Mouse (Mus musculus) central nervous system, embryonic 14 days (tissue): ENCODE results near the gene Wnt2b. TPM values are rescaled to one million over a fixed set of nuclear protein-coding genes. Genes with fewer than 3 reads are reported as not detected.

Experiments used
- polyA plus RNA-seq: library from polyadenylated mRNA; depleted of rRNA; stranded (reverse); fragments of >200 nt; gene quantifications from 2 replicates; pipeline ENCODE4 v1.2.3, GENCODE M21; 2012; rRNA removed

Gene Wnt2b
- 2.0 and 2.2 TPM in 2 replicates for polyA plus RNA-seq

DNA sequence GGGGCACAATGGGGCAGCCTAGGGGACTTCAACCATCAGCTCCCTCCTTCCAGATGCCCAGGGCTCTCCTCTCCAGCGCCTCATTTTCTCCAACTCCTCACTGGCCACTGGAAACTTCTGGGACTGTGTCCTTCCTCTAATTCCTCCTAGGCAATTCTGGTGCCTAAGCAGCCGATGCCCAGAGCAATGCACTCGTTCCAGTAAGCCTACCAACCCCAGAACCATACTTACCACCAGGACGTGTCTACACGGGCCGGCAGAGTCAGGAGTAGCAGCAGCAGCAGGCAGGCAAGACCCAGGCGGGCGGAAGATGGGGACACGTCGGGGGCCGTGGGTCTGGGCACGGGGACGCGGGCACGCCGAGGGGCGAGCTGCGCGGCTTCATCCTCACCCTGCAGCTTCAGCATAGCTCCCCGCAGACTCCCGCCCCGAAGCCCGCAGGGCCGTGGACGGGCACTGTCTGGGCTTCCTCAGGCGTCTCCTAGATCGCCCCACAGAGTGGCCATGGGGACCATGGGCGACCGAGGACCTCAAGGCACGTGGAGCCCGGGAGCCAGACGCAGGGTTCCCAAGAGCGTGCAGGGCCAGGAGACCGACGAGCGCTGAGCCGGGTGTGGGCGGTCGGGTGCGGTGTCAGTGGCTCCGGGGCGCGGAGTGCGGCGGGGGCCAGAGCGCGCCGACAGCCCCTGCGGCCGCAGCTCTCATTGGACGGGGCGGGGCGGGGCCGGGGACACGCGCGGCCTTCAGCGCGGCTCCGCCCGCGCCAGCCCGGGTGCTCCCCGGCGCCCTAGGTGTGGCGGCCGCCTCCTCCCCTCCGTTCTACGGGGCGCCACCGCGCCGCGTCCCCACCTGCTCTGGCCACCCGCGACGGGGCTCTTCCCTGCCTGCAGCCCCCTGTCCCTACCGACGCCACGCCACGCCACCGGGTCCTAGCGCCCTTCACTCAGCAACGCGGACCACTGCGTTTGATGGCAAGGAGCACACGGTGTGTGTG, at the start of gene Wnt2b:
Gene Wnt2b, minus strand, starts transcription at position 856 of the 994 bp plus-strand sequence.

Other genes starting within 250 kb of the Wnt2b start
- gene Ppm1j, start 180.9 kb downstream of the Wnt2b start, polyA plus RNA-seq: 1.9 and 2.1 TPM in 2 replicates
- gene Fam19a3, start 180.1 kb downstream of the Wnt2b start, polyA plus RNA-seq: 0.18 and 0.30 TPM in 2 replicates
- 50.6 and 83.8 TPM in 2 replicates for gene Rhoc, start 173.5 kb downstream of the Wnt2b start, polyA plus RNA-seq
- 7.1 and 12.7 TPM in 2 replicates for gene Mov10, start 143.4 kb downstream of the Wnt2b start, polyA plus RNA-seq
- 14.1 and 15.5 TPM in 2 replicates for gene St7l, start 97.9 kb downstream of the Wnt2b start, polyA plus RNA-seq
- gene Capza1, start 97.4 kb downstream of the Wnt2b start, polyA plus RNA-seq: 70.6 and 70.8 TPM in 2 replicates
- 17.7 and 18.7 TPM in 2 replicates for gene Cttnbp2nl, start 91.2 kb upstream of the Wnt2b start, polyA plus RNA-seq
- gene 4930564D02Rik, start 104.9 kb upstream of the Wnt2b start, polyA plus RNA-seq: not detected in 2 replicates